Mouse (Mus musculus): Measurements from ENCODE around the gene Ano1.

Ano1 gene

DNA sequence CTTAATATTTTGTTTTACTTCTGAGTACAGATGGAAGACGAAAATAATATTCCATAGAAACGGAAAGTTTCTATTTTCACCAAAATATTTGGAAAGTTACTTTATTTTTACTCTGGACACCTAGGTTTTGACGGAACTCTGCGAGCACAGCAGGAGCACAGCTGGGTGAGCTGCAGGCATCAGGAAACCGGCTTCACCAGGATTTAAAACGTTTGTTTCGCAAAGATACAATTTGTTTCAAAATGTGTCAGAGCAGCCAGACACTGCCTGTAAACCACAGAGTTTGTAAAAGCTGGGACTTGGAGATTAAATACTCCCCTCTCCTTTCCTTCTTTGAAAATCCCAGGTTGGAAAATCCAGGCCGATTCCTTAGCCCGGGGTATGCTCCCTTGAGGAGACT lies 53.9 kb downstream of the Ano1 start:
- no peak for DNase-seq (ENCODE audit: low read depth, low spot score)

GRCm38 (mm10) chr7:144696764-144697704 lies 54.7 kb downstream of the Ano1 start:
- DNase-seq (ENCODE audit: low read depth, low spot score), result no peak

GRCm38 (mm10) chr7:144689855-144690254 lies 61.9 kb downstream of the Ano1 start:
- no peak for DNase-seq (ENCODE audit: low read depth, low spot score)

GRCm38 (mm10) chr7:144689136-144689535 lies 62.6 kb downstream of the Ano1 start:
- peak; percentile 29 for DNase-seq (ENCODE audit: low read depth, low spot score)

- no peak for DNase-seq (ENCODE audit: low read depth, low spot score)
These were observed 64.0 kb downstream of the Ano1 start for GRCm38 (mm10) chr7:144687663-144688381.

- no peak for DNase-seq (ENCODE audit: low read depth, low spot score)
These were observed 66.8 kb downstream of the Ano1 start for GRCm38 (mm10) chr7:144684947-144685346.

DNA sequence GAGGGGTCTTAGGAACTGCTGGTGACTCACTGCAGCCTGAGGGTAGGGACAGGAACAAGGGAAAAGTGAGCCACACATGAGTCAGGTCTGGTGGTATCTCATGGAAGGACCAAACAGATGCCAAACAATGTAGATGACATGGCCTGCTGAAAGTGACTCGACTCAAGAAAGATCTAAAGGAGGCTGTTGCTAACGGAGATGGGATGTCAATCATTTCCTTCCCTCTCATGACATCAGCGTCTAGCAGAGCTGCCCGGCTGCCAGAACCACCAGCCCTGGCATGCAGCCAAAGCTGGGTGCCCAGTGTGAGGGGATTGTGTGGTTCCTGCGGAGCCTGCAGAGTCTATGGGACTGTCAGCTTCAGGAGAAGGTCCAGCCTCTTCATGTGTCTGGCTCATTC lies 67.3 kb downstream of the Ano1 start:
- peak; percentile 16 for DNase-seq (ENCODE audit: low read depth, low spot score)

- DNase-seq (ENCODE audit: low read depth, low spot score), result no peak
These were observed 71.7 kb downstream of the Ano1 start for GRCm38 (mm10) chr7:144680096-144680495.

GRCm38 (mm10) chr7:144678241-144679030 lies 73.3 kb downstream of the Ano1 start:
- no peak for DNase-seq (ENCODE audit: low read depth, low spot score)

DNA sequence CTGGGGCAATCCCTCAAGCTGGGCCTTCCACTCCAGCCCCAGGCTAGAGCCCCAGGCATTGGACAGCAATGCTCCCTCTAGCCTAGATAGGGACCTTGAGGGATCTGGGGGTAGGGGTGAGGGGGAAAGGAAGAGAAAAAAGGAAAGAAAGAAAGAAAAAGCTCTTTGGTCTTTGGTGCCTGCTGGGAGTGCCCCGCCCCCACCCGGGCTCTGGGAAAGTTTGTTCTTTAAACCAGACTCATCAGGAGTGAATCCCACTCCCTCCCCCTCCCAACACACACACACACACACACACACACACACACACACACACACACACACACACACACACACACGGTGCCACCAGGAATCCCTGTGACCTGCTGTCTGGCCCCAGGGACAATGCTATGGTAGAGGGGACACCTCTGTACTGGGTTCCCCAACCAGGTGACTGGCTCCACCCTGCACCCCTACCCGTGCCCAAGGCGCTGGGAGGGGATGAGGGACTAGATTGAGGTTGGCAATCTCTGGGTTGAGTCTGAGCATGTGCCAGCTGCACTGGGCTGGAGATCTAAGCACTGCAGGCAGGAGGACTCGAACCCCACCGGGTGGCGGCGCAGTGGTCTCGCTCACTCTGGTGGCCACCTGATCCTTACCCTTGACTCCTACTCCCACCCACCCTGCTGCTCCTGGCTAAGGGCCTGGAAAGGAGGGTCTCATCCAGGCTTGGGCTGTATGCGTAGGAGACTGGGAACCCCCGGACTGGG lies 74.3 kb downstream of the Ano1 start:
- no peak for DNase-seq (ENCODE audit: low read depth, low spot score)

- no peak for DNase-seq (ENCODE audit: low read depth, low spot score)
These were observed 76.1 kb downstream of the Ano1 start for GRCm38 (mm10) chr7:144675632-144676031.

- DNase-seq (ENCODE audit: low read depth, low spot score), result no peak
These were observed 81.9 kb downstream of the Ano1 start for GRCm38 (mm10) chr7:144669895-144670294.

DNA sequence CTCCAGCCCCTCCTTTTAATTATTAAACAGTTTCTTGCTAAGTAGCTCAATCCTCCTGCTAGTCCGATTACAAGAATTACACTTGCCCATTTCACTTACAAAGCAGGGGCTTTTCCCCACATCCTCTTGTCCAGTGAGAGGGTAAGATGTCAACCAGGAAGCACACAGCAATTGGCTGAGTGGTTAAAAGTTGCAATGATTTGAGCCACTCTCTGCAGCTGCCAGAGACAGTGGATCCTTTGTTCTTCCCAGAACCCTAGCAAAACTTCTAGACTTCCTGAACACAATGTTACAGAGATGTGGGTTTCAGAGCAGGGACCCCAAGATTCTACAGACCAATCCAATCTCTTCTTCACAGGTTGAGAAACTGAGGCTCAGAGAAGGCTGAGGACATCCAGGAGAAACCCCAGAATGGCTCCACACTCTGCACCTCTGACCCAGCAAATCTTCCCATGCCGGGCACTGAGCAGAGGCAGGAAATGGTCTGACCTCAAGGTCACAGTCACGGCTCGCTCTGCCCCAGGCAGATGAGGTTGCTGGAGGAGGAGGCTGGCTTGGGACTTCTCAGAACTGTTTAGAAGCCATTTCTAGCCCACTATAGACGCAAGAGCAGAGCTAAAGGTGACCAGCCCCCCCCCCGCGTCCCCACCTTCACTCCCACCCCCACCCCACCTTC lies 83.0 kb downstream of the Ano1 start:
- DNase-seq (ENCODE audit: low read depth, low spot score), result peak; percentile 13

- no peak for DNase-seq (ENCODE audit: low read depth, low spot score)
These were observed 84.7 kb downstream of the Ano1 start for GRCm38 (mm10) chr7:144667091-144667490.

GRCm38 (mm10) chr7:144665585-144665984 lies 86.2 kb downstream of the Ano1 start:
- DNase-seq (ENCODE audit: low read depth, low spot score), result no peak

- no peak for DNase-seq (ENCODE audit: low read depth, low spot score)
These were observed 88.2 kb downstream of the Ano1 start for GRCm38 (mm10) chr7:144663566-144663965.

- DNase-seq (ENCODE audit: low read depth, low spot score), result no peak
These were observed 95.4 kb downstream of the Ano1 start for GRCm38 (mm10) chr7:144656261-144656967.

DNA sequence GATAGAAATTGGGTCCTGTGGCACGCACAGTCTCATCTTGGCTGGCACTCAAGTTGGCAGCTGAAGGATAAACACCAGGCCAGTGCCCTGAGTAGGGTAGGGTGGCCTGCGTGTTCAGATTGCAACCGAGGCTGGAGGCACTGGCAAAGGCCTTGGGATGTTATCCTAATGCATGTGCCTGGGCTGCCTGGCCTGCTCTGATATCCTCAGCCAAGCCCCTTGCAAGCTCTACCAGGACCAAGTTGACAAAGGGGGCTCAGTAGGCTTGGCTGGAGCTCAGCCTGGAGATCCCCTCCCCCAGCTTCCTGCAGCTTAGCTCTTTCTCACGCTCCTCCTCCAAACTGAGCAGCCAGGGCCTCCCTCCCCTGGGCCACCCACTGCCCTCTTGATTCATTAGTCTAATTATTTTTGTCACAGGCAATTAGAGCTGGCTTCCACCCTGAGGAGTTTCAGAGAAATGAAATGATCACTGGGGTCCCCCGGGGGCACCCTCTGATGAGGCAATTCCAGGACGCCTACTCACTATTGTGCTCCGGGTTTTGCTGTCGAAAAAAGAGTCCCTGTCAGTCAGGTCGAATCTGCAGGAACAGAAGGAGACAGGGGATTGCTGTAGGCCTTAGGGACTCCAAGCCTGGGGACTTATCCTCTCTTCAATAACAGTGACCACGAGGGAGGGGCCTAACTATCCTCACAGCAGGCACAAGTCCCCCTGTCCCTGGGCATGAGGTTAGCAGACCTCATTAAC lies 97.9 kb downstream of the Ano1 start:
- DNase-seq (ENCODE audit: low read depth, low spot score), result peak; percentile 59

DNA sequence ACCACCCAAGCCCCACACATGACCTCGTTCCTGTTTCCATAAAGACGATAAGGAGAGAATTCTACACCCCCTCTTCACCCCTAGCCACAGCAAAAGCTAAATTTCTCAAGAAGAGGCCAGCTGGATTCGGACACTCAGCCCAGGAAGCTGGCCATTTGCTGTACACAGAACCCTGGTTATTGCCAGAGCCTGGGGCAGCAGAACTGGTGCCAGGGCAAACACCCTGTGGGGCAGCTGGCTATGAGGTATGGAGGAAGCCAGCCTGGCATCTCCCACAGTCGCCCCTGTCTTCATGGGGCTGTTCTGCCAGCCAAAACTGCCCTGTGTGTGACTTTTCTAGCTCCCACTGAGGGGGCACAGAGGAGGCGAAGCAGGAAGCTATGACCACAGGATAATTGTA lies 104.2 kb downstream of the Ano1 start:
- no peak for DNase-seq (ENCODE audit: low read depth, low spot score)
